Mouse (Mus musculus) cerebellum, adult 2 months (tissue): ENCODE data around the gene Gm20481.
A peak's percentile ranks its signal among the peaks of the same experiment; 100 is the strongest.

Source experiments
- CTCF ChIP-seq: fragments of 200-500 bp; IDR thresholded peaks from 2 replicates; pipeline ENCODE4 v1.5.1; 2011; ENCODE audit warnings: low read depth, mild to moderate bottlenecking, control low read depth, low read length, moderate library complexity, borderline replicate concordance; ENCODE audit not compliant: insufficient read depth
- POLR2A ChIP-seq: fragments of 200-500 bp; IDR thresholded peaks from 2 replicates; pipeline ENCODE4 v1.6.1; 2011; ENCODE audit warnings: low read length, control low read depth, borderline replicate concordance; ENCODE audit not compliant: insufficient read depth

- TF ChIP-seq CTCF (no peak), POLR2A (peak; percentile 13; the same call in 1 of the 2 replicates)
Measured at GRCm38 (mm10) chr17:35002153-35002865, 32.6 kb downstream of the Gm20481 start.
